Mouse (Mus musculus): ENCODE data around the gene AC161166.1. TPM values are rescaled to one million over a fixed set of nuclear protein-coding genes. Genes with fewer than 3 reads are reported as not detected.

AC161166.1 gene
- polyA plus RNA-seq, 1 experiment from 2014 or later, result 0.33 TPM

Other genes with a start within 250 kb of the AC161166.1 start
- gene Zfp93, start 242.0 kb downstream of the AC161166.1 start, polyA plus RNA-seq (2015; fragmentation: Nextera tagmentation; extraction: Ambion mirVana), result 9.3 and 10.8 TPM in 2 replicates
- 32.7 and 34.1 TPM in 2 replicates for gene Zfp61, start 211.2 kb downstream of the AC161166.1 start, polyA plus RNA-seq (2015; fragmentation: Nextera tagmentation; extraction: Ambion mirVana)
- 10.2 and 11.3 TPM in 2 replicates for gene Zfp94, start 195.8 kb downstream of the AC161166.1 start, polyA plus RNA-seq (2015; fragmentation: Nextera tagmentation; extraction: Ambion mirVana)
- gene Tescl, start 178.5 kb downstream of the AC161166.1 start, polyA plus RNA-seq (2015; fragmentation: Nextera tagmentation; extraction: Ambion mirVana), result not detected in 2 replicates
- 0.06 and 0.33 TPM in 2 replicates for gene Lypd5, start 163.3 kb downstream of the AC161166.1 start, polyA plus RNA-seq (2015; fragmentation: Nextera tagmentation; extraction: Ambion mirVana)
- 3.2 and 5.7 TPM in 2 replicates for gene Kcnn4, start 142.2 kb downstream of the AC161166.1 start, polyA plus RNA-seq (2015; fragmentation: Nextera tagmentation; extraction: Ambion mirVana)
- 22.7 and 24.6 TPM in 2 replicates for gene Smg9, start 112.8 kb downstream of the AC161166.1 start, polyA plus RNA-seq (2015; fragmentation: Nextera tagmentation; extraction: Ambion mirVana)
- not detected in 2 replicates for gene Irgc1, start 60.2 kb downstream of the AC161166.1 start, polyA plus RNA-seq (2015; fragmentation: Nextera tagmentation; extraction: Ambion mirVana)
- gene Plaur, start 50.0 kb downstream of the AC161166.1 start, polyA plus RNA-seq (2015; fragmentation: Nextera tagmentation; extraction: Ambion mirVana), result 17.6 and 19.7 TPM in 2 replicates
- 1.4 and 1.8 TPM in 2 replicates for gene Cadm4, start 30.4 kb downstream of the AC161166.1 start, polyA plus RNA-seq (2015; fragmentation: Nextera tagmentation; extraction: Ambion mirVana)
- gene Zfp428, start 5.4 kb downstream of the AC161166.1 start, polyA plus RNA-seq (2015; fragmentation: Nextera tagmentation; extraction: Ambion mirVana), result 30.4 and 31.8 TPM in 2 replicates
- 5.6 and 6.5 TPM in 2 replicates for gene Irgq, start 18.2 kb upstream of the AC161166.1 start, polyA plus RNA-seq (2015; fragmentation: Nextera tagmentation; extraction: Ambion mirVana)
- 0.25 and 0.52 TPM in 2 replicates for gene Pinlyp, start 33.7 kb upstream of the AC161166.1 start, polyA plus RNA-seq (2015; fragmentation: Nextera tagmentation; extraction: Ambion mirVana)
- gene Xrcc1, start 33.8 kb upstream of the AC161166.1 start, polyA plus RNA-seq (2015; fragmentation: Nextera tagmentation; extraction: Ambion mirVana), result 112 TPM in 2 replicates
- 21.9 and 22.4 TPM in 2 replicates for gene Ethe1, start 75.1 kb upstream of the AC161166.1 start, polyA plus RNA-seq (2015; fragmentation: Nextera tagmentation; extraction: Ambion mirVana)
- 2.2 and 2.3 TPM in 2 replicates for gene Zfp575, start 75.2 kb upstream of the AC161166.1 start, polyA plus RNA-seq (2015; fragmentation: Nextera tagmentation; extraction: Ambion mirVana)
- 0.15 and 0.21 TPM in 2 replicates for gene Phldb3, start 98.3 kb upstream of the AC161166.1 start, polyA plus RNA-seq (2015; fragmentation: Nextera tagmentation; extraction: Ambion mirVana)
- gene Lypd3, start 124.1 kb upstream of the AC161166.1 start, polyA plus RNA-seq (2015; fragmentation: Nextera tagmentation; extraction: Ambion mirVana), result 0.26 and 0.92 TPM in 2 replicates
- gene Tex101, start 164.2 kb upstream of the AC161166.1 start, polyA plus RNA-seq (2015; fragmentation: Nextera tagmentation; extraction: Ambion mirVana), result not detected in 2 replicates
- not detected in 2 replicates for gene BC049730, start 196.8 kb upstream of the AC161166.1 start, polyA plus RNA-seq (2015; fragmentation: Nextera tagmentation; extraction: Ambion mirVana)
- gene Gm4763, start 214.5 kb upstream of the AC161166.1 start, polyA plus RNA-seq (2015; fragmentation: Nextera tagmentation; extraction: Ambion mirVana), result not detected in 2 replicates
- gene Cd177, start 247.9 kb upstream of the AC161166.1 start, polyA plus RNA-seq (2015; fragmentation: Nextera tagmentation; extraction: Ambion mirVana), result 1.5 and 1.8 TPM in 2 replicates

All from lung, embryonic 16.5 days (tissue).